Mouse (Mus musculus) heart, postnatal 0 days (tissue): ENCODE results near the gene Sez6l. TPM values are rescaled to one million over a fixed set of nuclear protein-coding genes. Genes with fewer than 3 reads are reported as not detected.

Experiments used
- ATAC-seq: fragments of 200-750 bp; cut with Nextera tagmentation; 2 replicates; pipeline ENCODE4 v1.8.0; 2017; ENCODE audit warnings: low read depth, moderate number of reproducible peaks, moderate library complexity; ENCODE audit not compliant: insufficient read depth
- DNase-seq: peaks from one replicate; pipeline ENCODE4 v3.0.0-alpha.2; 2016; ENCODE audit warnings: low spot score
- H3K27ac ChIP-seq: fragments of 300-500 bp; sonication (generic); 2 replicates; pipeline ENCODE4 v1.5.1; 2014; ENCODE audit warnings: low read depth, mild to moderate bottlenecking
- H3K27me3 ChIP-seq: fragments of 300-500 bp; sonication (generic); 2 replicates; pipeline ENCODE4 v1.6.1; 2014; ENCODE audit warnings: low read length, mixed read lengths; ENCODE audit not compliant: control insufficient read depth, insufficient read depth
- H3K36me3 ChIP-seq: fragments of 300-500 bp; sonication (generic); replicated peaks from 2 replicates; pipeline ENCODE4 v1.6.1; 2014; ENCODE audit warnings: low read length, mixed read lengths; ENCODE audit not compliant: control insufficient read depth, insufficient read depth
- H3K4me1 ChIP-seq: fragments of 300-500 bp; sonication (generic); 2 replicates; pipeline ENCODE4 v1.6.1; 2014; ENCODE audit warnings: antibody characterized with exemption; ENCODE audit not compliant: control insufficient read depth, insufficient read depth
- H3K4me2 ChIP-seq: fragments of 300-500 bp; sonication (generic); 2 replicates; pipeline ENCODE4 v1.6.1; 2014; ENCODE audit warnings: low read depth, mild to moderate bottlenecking, low read length, moderate library complexity
- H3K4me3 ChIP-seq: fragments of 300-500 bp; sonication (generic); 2 replicates; pipeline ENCODE4 v1.5.1; 2014; ENCODE audit warnings: low read depth, low read length
- H3K9ac ChIP-seq: fragments of 300-500 bp; sonication (generic); replicated peaks from 2 replicates; pipeline ENCODE4 v1.6.1; 2014; ENCODE audit warnings: low read depth, low read length, mixed read lengths
- H3K9me3 ChIP-seq: fragments of 300-500 bp; sonication (generic); replicated peaks from 2 replicates; pipeline ENCODE4 v1.6.1; 2016; ENCODE audit warnings: low read length; ENCODE audit not compliant: control insufficient read depth
- CTCF ChIP-seq: IDR thresholded peaks from 2 replicates; pipeline ENCODE4 v1.5.1; 2016; ENCODE audit warnings: antibody characterized with exemption, control low read depth, low read depth
- EP300 ChIP-seq: IDR thresholded peaks from 2 replicates; pipeline ENCODE4 v1.6.1; 2016; ENCODE audit warnings: antibody characterized with exemption, low read depth
- WGBS: fragments of 180-500 bp; shearing (Covaris S2); extraction: QIAGEN DNeasy Blood & Tissue Kit; methylation state at CpG from one replicate; pipeline ENCODE4 v1.1.7; 2014; 5-methylcytosine and 5-hydroxymethylcytosine counted together
- polyA plus RNA-seq: library from polyadenylated mRNA; unstranded; fragments of >200 nt; fragmentation: Nextera tagmentation; extraction: Ambion mirVana; gene quantifications from 2 replicates; pipeline ENCODE4 v1.2.1, GENCODE M21; 2015
- total RNA-seq: library from RNA; depleted of rRNA; stranded (reverse); fragments of >200 nt; gene quantifications from 2 replicates; pipeline ENCODE4 v1.2.3, GENCODE M21; 2014; ENCODE audit warnings: low replicate concordance

Gene Sez6l
- total and polyA plus RNA-seq, 2 experiments from 2014 or later: 0.10 TPM; not detected in 1

DNA sequence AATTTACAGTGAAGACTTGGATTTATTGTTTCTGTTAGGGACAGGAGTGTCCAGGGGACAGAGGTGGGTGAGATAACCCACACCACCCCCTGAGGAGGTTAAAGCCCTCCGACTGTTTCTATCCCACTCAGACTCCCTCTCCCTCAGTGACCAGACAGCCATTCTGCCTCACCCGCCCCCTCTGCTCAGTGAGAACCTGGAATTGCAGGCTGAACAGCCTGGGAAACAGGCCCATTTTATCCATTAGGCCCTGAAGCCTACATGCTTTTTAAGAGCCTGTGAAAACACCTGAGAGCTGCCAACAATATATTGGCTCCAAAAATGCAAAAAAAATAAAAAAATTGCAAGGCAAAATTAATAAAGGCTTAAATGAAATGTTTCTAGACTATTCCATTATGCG, 20.3 kb downstream of the Sez6l start:
- no peak for DNase-seq
- 71% methylated on average over 3 of the region's 3 CpGs for WGBS

DNA sequence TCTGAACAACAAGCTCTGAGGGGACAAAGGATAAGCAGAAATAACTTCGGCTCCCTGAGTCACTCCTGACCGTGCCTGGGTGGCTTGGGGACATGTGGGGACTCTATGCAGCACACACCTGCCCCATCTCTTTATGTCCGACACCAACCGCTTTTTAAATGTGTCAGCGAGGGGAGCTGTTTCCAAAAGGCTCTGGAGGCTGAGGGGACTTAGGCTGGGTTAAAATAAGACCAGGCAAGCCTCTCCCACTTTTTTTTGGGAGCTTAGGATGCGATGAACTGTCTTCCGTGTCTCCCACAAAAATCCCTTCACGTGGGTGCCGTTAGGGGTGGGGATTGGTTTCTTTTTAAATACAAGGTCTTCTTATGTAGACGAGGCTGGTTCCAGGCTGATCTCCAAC, 22.5 kb downstream of the Sez6l start:
- H3K36me3 ChIP-seq: no peaks in the 10 kb centered on the region
- no peaks in the 10 kb centered on the region for H3K9me3 ChIP-seq
- WGBS: 64% methylated on average over 10 of the region's 10 CpGs
- H3K4me3 ChIP-seq: no peak overlapping the region
- H3K27ac ChIP-seq: no peak overlapping the region
- no peak for DNase-seq
- no peak for ATAC-seq
- H3K9ac ChIP-seq: no peak overlapping the region
- peaks cover 34% of the 10 kb centered on the region for H3K27me3 ChIP-seq
- TF ChIP-seq EP300: no peak
- TF ChIP-seq CTCF: no peak
- no peak overlapping the region for H3K4me2 ChIP-seq
- H3K4me1 ChIP-seq: no peaks in the 10 kb centered on the region

More for the DNA sequence above, 20.3 kb downstream of the Sez6l start:
- Histone ChIP-seq H3K27me3 (peaks cover 36% of the 10 kb centered on the region), H3K4me1 (no peaks in the 10 kb centered on the region), H3K36me3 (no peaks in the 10 kb centered on the region), H3K27ac (no peak overlapping the region), H3K9me3 (no peaks in the 10 kb centered on the region), H3K4me2 (no peak overlapping the region), H3K9ac (no peak overlapping the region), H3K4me3 (no peak overlapping the region)
- TF ChIP-seq EP300 (no peak), CTCF (no peak)
- ATAC-seq: no peak

DNA sequence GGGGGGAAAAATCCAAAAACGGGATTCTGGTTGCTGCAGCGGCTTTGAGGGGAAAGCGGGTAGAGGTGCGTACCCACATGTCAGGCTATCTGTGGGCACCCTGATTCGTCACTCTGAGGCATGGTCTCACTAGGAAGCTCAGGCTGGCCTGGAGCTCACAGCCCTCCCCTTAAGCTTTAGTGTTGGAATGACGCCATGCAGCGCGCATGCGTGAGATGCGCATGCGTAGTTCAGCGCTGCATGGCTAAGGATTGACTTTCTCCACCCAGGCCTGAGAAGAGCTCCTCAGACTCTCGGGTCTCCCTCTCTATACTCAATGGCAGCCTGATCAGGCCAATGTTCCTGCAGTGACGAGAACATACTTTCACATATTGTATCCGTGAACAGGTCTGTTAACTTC, 24.2 kb downstream of the Sez6l start:
- H3K9me3 ChIP-seq: no peaks in the 10 kb centered on the region
- 78% methylated on average over 15 of the region's 15 CpGs for WGBS
- H3K4me2 ChIP-seq: no peak overlapping the region
- H3K4me3 ChIP-seq: no peak overlapping the region
- H3K27ac ChIP-seq: no peak overlapping the region
- no peak for ATAC-seq
- no peak for TF ChIP-seq EP300
- peaks cover 41% of the 10 kb centered on the region for H3K27me3 ChIP-seq
- H3K36me3 ChIP-seq: no peaks in the 10 kb centered on the region
- no peaks in the 10 kb centered on the region for H3K4me1 ChIP-seq
- DNase-seq: no peak
- H3K9ac ChIP-seq: no peak overlapping the region

DNA sequence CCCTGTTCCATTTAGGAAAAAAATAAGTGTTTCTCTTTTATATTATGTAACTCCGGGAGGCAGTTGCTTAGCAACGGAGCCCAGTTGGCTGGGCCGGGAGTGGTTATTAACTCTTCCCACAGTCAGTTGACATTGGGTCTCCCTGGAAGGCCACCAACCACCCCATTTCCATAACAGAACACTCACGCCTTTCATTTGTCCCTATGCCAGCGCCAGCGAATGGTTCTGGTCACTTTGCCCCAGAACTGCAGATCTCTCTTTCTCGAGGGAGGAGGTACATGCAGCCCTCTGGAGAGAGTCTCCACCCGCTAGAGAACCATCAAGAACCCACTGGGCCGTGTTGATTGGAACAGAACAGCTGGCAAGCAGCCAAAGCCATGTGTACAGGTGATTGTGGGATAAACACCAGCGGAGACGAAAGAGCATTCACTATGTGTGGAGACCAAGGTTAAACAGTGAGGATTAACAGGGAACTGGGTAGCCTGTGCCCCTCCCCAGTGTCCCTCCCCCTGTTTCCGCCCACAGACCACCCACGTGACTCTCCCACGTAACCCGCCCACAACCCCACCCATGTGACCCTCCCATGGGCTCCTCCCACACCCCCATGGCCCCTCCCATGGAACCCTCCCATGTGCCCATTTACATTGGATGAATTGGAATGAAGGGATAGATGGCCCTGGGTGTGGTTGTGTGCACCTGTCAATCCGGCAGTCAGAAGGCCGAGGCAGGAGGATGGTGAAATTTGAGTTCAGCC, 24.8 kb downstream of the Sez6l start:
- Histone ChIP-seq H3K4me1 (no peaks in the 10 kb centered on the region), H3K9ac (no peak overlapping the region), H3K27ac (no peak overlapping the region), H3K36me3 (no peaks in the 10 kb centered on the region), H3K4me2 (no peak overlapping the region), H3K4me3 (no peak overlapping the region), H3K27me3 (peaks cover 46% of the 10 kb centered on the region), H3K9me3 (no peaks in the 10 kb centered on the region)
- TF ChIP-seq CTCF: no peak
- TF ChIP-seq EP300: no peak
- DNase-seq (no peak), ATAC-seq (no peak)
- WGBS: 64% methylated on average over 17 of the region's 17 CpGs

DNA sequence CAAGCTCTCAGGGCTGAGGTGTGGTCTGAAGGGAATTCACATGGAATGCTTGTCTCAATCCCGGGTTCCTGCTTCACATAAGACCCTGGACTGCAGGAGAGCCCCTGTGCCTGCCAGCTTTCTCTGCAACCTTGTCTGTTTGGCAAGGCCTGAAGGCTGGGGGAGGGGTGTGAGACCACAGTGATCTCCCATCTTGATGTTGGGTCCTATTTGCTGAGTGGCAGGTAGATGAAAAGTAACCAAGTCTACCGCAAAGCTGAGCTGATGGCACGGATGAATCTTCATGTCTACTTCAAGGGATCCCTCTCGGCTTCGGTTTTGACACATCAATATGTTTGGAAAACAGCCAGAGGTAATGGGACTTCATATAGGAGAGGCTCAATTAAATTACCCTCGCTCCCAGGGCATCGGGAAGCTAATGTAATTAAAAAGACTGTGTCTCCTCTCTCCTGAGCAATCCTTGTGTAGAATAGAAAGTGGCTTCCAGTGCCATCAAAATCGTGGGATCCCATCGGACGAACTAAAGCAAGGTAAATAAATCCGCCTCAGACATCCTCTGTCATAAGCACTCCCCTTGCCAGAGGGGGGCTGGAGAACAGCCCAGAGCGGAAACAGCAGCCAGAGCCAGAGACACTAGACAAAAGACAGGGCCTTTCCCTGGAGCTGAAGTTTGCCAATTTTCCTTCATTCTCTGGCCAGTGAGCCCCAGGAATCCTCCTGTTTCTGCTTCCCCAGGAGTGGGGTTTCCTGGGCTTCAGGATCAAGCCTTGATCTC, 28.0 kb downstream of the Sez6l start:
- H3K4me2 ChIP-seq: no peak overlapping the region
- no peak for ATAC-seq
- no peak overlapping the region for H3K4me3 ChIP-seq
- H3K36me3 ChIP-seq: no peaks in the 10 kb centered on the region
- DNase-seq: peak; percentile 21
- H3K9ac ChIP-seq: no peak overlapping the region
- H3K4me1 ChIP-seq: no peaks in the 10 kb centered on the region
- H3K27me3 ChIP-seq: peaks cover 45% of the 10 kb centered on the region
- 51% methylated on average over 12 of the region's 12 CpGs for WGBS
- H3K27ac ChIP-seq: no peak overlapping the region
- no peak for TF ChIP-seq EP300
- no peak for TF ChIP-seq CTCF
- H3K9me3 ChIP-seq: no peaks in the 10 kb centered on the region
